Mouse (Mus musculus) limb, embryonic 11.5 days (tissue): Measurements from ENCODE around the gene Arfrp1. TPM values are rescaled to one million over a fixed set of nuclear protein-coding genes. Genes with fewer than 3 reads are reported as not detected.

Experiments
- ATAC-seq: fragments of 200-750 bp; cut with Nextera tagmentation; 2 replicates; pipeline ENCODE4 v1.8.0; 2017; ENCODE audit warnings: low read depth; ENCODE audit not compliant: insufficient number of reproducible peaks, low FRiP score, low TSS enrichment
- DNase-seq: peaks from one replicate; pipeline ENCODE4 v3.0.0-alpha.2; 2015; ENCODE audit warnings: low spot score
- H3K27ac ChIP-seq: fragments of 300-500 bp; sonication (generic); replicated peaks from 2 replicates; pipeline ENCODE4 v1.5.1; 2014; ENCODE audit warnings: low read depth, mild to moderate bottlenecking, low read length
- H3K27me3 ChIP-seq: fragments of 300-500 bp; sonication (generic); 2 replicates; pipeline ENCODE4 v1.6.1; 2014; ENCODE audit warnings: mild to moderate bottlenecking, low read length, mixed read lengths; ENCODE audit not compliant: control insufficient read depth, insufficient read depth
- H3K36me3 ChIP-seq: fragments of 300-500 bp; sonication (generic); 2 replicates; pipeline ENCODE4 v1.6.1; 2014; ENCODE audit warnings: mild to moderate bottlenecking, low read length, moderate library complexity, mixed read lengths; ENCODE audit not compliant: control insufficient read depth, insufficient read depth
- H3K4me1 ChIP-seq: fragments of 300-500 bp; sonication (generic); 2 replicates; pipeline ENCODE4 v1.6.1; 2014; ENCODE audit warnings: low read length, mixed read lengths; ENCODE audit not compliant: control insufficient read depth, insufficient read depth
- H3K4me2 ChIP-seq: fragments of 300-500 bp; sonication (generic); 2 replicates; pipeline ENCODE4 v1.6.1; 2014; ENCODE audit warnings: low read depth, mild to moderate bottlenecking, moderate library complexity; ENCODE audit not compliant: severe bottlenecking
- H3K4me3 ChIP-seq: fragments of 300-500 bp; sonication (generic); 2 replicates; pipeline ENCODE4 v1.5.1; 2014; ENCODE audit warnings: low read depth, low read length
- H3K9ac ChIP-seq: fragments of 300-500 bp; sonication (generic); 2 replicates; pipeline ENCODE4 v1.6.1; 2014; ENCODE audit warnings: mild to moderate bottlenecking, low read length
- H3K9me3 ChIP-seq: fragments of 300-500 bp; sonication (generic); 2 replicates; pipeline ENCODE4 v1.6.1; 2016; ENCODE audit warnings: low read length; ENCODE audit not compliant: control insufficient read depth
- WGBS: fragments of 180-500 bp; shearing (Covaris S2); extraction: QIAGEN DNeasy Blood & Tissue Kit; methylation state at CpG from one replicate; pipeline ENCODE4 v1.1.7; 2014; 5-methylcytosine and 5-hydroxymethylcytosine counted together
- polyA plus RNA-seq: library from polyadenylated mRNA; unstranded; fragments of >200 nt; fragmentation: Nextera tagmentation; extraction: Ambion mirVana; gene quantifications from 2 replicates; pipeline ENCODE4 v1.2.1, GENCODE M21; 2014

Gene Arfrp1
- polyA plus RNA-seq, 1 experiment from 2014 or later, result 57.3 TPM

DNA sequence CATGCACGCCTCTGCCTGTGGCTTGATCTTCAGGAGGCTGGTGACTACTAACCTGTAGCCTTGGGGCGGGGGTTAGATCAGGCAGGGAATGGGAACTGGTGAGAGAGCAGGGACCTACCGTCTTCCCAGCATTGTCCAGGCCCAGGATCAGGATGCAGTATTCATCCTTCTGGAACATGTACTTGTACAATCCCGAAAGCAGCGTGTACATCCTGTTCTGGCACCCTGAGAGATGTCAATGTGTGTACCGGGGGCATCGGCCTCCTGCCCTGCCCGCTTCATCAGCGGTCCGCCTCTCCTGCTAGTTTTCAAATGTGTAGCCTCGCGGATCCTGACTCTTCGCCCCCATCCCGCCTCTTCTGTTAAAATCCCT, 731 bp downstream of the Arfrp1 start:
- Histone ChIP-seq H3K4me1 (peaks cover 11% of the 10 kb centered on the region), H3K27ac (0 out of 2 replicates have a peak overlapping the region, but pooled peaks have one; percentile 82), H3K4me3 (peak overlapping the region; percentile 83), H3K4me2 (peak overlapping the region; percentile 92), H3K9me3 (no peaks in the 10 kb centered on the region; the same call in 1 of the 2 replicates), H3K36me3 (peaks cover 22% of the 10 kb centered on the region), H3K27me3 (no peaks in the 10 kb centered on the region), H3K9ac (peak overlapping the region; percentile 89)
- no peak for DNase-seq
- WGBS, result 9% methylated on average over 14 of the region's 14 CpGs
- ATAC-seq, result no peak

DNA sequence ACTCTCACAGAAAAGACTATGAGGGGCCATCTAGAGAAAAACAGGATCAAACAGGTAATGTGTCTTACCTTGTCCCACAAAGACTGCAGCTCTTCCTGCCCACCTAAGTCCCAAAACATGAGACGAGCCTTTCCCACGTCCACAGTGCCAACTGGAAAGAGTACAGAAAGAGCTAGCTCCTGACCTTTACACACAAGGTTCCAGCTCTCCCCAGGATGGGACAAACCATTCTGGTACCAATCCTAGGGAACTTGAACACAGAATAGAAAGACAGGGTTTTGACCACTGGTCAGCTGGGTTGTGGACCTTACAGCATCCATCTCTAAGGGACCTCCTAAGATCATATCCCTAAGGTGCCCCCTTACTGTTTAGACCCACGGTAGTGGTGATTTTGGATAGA, 1.3 kb downstream of the Arfrp1 start:
- Histone ChIP-seq H3K4me1 (peaks cover 11% of the 10 kb centered on the region), H3K36me3 (peaks cover 24% of the 10 kb centered on the region), H3K27me3 (no peaks in the 10 kb centered on the region), H3K9me3 (no peaks in the 10 kb centered on the region; the same call in 1 of the 2 replicates), H3K27ac (no peak overlapping the region), H3K4me3 (peak overlapping the region; percentile 83), H3K4me2 (peak overlapping the region; percentile 92), H3K9ac (no peak overlapping the region)
- DNase-seq, result no peak
- WGBS, result 89% methylated on average over 3 of the region's 3 CpGs
- no peak for ATAC-seq

DNA sequence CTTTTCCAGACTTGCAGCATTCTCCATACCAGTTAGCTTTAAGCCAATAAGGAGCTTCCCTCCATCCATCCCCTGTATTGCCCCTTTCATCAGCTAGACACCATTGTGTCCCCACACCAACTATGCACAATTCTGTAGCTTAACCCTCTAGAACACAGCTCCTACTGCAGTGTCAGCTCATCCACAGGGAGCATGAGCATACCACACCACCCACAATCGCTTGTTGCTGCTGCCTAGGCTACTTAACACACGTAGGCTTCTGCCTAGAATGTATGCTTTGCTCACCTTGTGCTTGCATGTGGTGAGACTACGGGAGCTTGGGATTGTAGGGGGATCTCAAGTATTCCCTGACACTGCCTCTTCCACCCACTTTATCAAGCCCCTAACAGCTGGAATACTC, 8.4 kb downstream of the Arfrp1 start:
- Histone ChIP-seq H3K9me3 (no peaks in the 10 kb centered on the region), H3K4me1 (no peaks in the 10 kb centered on the region), H3K4me2 (no peak overlapping the region), H3K36me3 (peaks cover 43% of the 10 kb centered on the region), H3K4me3 (no peak overlapping the region), H3K27me3 (no peaks in the 10 kb centered on the region), H3K9ac (no peak overlapping the region), H3K27ac (no peak overlapping the region)
- 77% methylated on average over 3 of the region's 3 CpGs for WGBS
- DNase-seq, result no peak
- ATAC-seq, result no peak

DNA sequence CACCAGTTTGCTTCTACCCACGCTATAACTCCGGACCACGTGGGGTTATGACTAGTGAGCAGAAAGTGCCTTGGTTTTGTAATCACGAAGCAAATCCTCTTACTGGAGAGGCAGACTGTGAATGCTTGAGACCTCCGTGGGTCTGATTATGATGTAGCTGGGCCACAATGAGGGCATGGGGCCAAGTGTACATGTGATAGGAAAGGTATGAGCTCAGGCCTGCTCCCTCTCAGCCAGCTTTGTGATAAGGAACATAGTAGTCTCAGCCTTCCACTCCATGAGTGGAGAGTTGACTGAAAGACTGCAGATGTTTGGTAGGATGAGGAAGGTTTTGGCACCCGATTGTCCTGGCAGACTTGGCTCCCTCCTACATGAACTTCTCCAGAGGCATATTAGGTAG, 22.4 kb downstream of the Arfrp1 start:
- H3K27me3 ChIP-seq, result no peaks in the 10 kb centered on the region
- 93% methylated on average over 6 of the region's 6 CpGs for WGBS

DNA sequence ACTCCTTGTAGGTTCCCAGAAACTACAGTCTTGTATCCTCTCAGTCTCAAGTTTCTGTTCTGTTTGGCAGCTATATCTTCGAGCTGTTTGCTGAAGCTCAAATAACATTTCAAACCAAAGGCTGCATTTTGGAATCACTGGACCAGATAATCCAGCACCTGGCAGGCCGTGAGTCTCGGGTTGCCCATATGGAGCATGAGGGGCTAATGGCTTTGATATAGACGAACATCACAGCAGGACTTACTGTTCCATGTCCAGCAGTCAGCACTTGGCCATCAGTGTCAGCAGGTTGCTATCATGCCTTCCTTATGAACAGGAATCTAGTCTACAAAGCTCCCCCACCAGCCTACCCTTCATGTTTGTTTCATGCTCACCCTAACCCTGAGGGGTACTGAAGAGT, 24.8 kb downstream of the Arfrp1 start:
- H3K27me3 ChIP-seq, result no peaks in the 10 kb centered on the region
- no peak for DNase-seq
- ATAC-seq, result no peak
- no peak overlapping the region for H3K4me2 ChIP-seq
- H3K4me1 ChIP-seq, result no peaks in the 10 kb centered on the region
- H3K4me3 ChIP-seq, result no peak overlapping the region
- no peaks in the 10 kb centered on the region for H3K9me3 ChIP-seq
- no peak overlapping the region for H3K27ac ChIP-seq
- H3K9ac ChIP-seq, result no peak overlapping the region
- WGBS, result 91% methylated on average over 4 of the region's 4 CpGs
- peaks cover 17% of the 10 kb centered on the region for H3K36me3 ChIP-seq

More for the DNA sequence above, 22.4 kb downstream of the Arfrp1 start:
- Histone ChIP-seq H3K27ac (no peak overlapping the region), H3K9me3 (no peaks in the 10 kb centered on the region), H3K36me3 (peaks cover 18% of the 10 kb centered on the region), H3K9ac (no peak overlapping the region), H3K4me3 (no peak overlapping the region), H3K4me2 (no peak overlapping the region), H3K4me1 (no peaks in the 10 kb centered on the region)
- ATAC-seq, result no peak
- no peak for DNase-seq

- WGBS, result 68% methylated on average over 3 of the region's 3 CpGs
- no peaks in the 10 kb centered on the region for H3K27me3 ChIP-seq
These were observed 31.2 kb downstream of the Arfrp1 start for GRCm38 (mm10) chr2:181334023-181334422.

DNA sequence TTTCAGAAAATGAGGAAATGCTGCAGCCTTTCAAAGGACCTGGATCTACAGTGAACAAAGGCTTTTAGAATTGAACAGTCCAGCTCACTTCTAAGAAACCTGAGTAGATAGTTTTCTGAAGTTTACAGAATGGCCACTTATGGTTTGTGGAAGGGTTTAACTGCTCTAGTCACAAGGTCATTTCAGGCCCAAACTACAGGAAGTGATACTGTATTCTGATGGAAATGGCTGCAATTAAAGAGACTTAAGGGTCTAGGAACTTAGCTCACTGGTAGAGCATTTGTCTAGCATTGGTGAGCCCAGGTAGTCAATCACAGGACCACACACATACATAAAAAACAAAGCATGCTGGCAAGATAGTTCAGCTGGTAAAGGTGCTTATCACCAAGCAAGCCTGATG, 32.7 kb downstream of the Arfrp1 start:
- no peak overlapping the region for H3K4me3 ChIP-seq
- no peak overlapping the region for H3K9ac ChIP-seq
- ATAC-seq, result no peak
- no peak for DNase-seq
- H3K27me3 ChIP-seq, result no peaks in the 10 kb centered on the region
- no peaks in the 10 kb centered on the region for H3K4me1 ChIP-seq
- no peaks in the 10 kb centered on the region for H3K9me3 ChIP-seq
- H3K4me2 ChIP-seq, result no peak overlapping the region
- H3K36me3 ChIP-seq, result peaks cover 11% of the 10 kb centered on the region; the same call in 1 of the 2 replicates
- no peak overlapping the region for H3K27ac ChIP-seq

More at GRCm38 (mm10) chr2:181334023-181334422, 31.2 kb downstream of the Arfrp1 start:
- Histone ChIP-seq H3K27ac (no peak overlapping the region), H3K4me2 (no peak overlapping the region), H3K9ac (no peak overlapping the region), H3K4me3 (no peak overlapping the region), H3K4me1 (no peaks in the 10 kb centered on the region), H3K9me3 (no peaks in the 10 kb centered on the region), H3K36me3 (peaks cover 8% of the 10 kb centered on the region; the same call in 1 of the 2 replicates)
- ATAC-seq (peak; percentile 47; the same call in 1 of the 2 replicates), DNase-seq (peak; percentile 79)

- 93% methylated on average over 2 of the region's 2 CpGs for WGBS
- H3K4me3 ChIP-seq, result no peak overlapping the region
- peaks cover 18% of the 10 kb centered on the region for H3K36me3 ChIP-seq
- no peaks in the 10 kb centered on the region for H3K9me3 ChIP-seq
- no peaks in the 10 kb centered on the region for H3K27me3 ChIP-seq
- DNase-seq (no peak), ATAC-seq (no peak)
- no peak overlapping the region for H3K27ac ChIP-seq
- no peak overlapping the region for H3K4me2 ChIP-seq
- H3K4me1 ChIP-seq, result no peaks in the 10 kb centered on the region
- no peak overlapping the region for H3K9ac ChIP-seq
These were observed 39.1 kb downstream of the Arfrp1 start for GRCm38 (mm10) chr2:181326098-181326497.

GRCm38 (mm10) chr2:181322136-181322535, 43.1 kb downstream of the Arfrp1 start:
- Histone ChIP-seq H3K9ac (no peak overlapping the region), H3K4me2 (no peak overlapping the region), H3K4me3 (no peak overlapping the region), H3K27me3 (0 out of 2 replicates have a peak, but pooled peaks cover 1% of the 10 kb centered on the region), H3K27ac (no peak overlapping the region), H3K9me3 (no peaks in the 10 kb centered on the region), H3K4me1 (peaks cover 2% of the 10 kb centered on the region; the same call in 1 of the 2 replicates), H3K36me3 (peaks cover 10% of the 10 kb centered on the region)
- no peak for DNase-seq
- ATAC-seq, result no peak
- WGBS, result 76% methylated on average over 5 of the region's 5 CpGs
